Mouse (Mus musculus): Measurements from ENCODE around the gene Tmem238. TPM values are rescaled to one million over a fixed set of nuclear protein-coding genes. Genes with fewer than 3 reads are reported as not detected.
A peak's percentile ranks its signal among the peaks of the same experiment; 100 is the strongest.

The Tmem238 gene
- 1.6 and 2.6 TPM in 2 replicates for polyA plus RNA-seq (2014; fragmentation: Nextera tagmentation; extraction: Ambion mirVana)

DNA sequence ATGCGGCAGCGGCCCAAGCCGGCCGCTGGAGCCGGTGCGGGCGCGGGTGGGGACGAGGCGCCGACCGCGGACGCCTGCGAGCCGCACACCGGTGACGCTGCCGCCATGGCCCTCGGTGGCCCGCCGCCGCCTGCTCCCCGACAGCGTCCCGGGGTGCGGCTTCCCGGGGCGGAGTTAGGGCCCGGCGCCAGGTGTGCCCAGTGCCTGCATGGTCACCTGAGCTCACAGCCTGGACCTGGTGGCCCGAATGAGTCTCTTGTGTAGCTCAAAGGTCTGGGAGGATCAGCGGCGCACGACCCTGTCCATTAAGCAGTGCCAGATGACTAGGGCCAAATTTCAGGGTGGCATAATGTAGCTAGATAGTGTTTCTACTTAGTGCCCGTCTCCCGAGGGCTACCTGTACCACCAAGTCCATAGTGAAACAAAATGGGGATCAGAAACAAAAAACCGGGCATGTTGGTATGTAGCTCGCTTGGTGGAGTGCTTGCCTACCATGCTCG is at the start of gene Tmem238:
TSS of gene Tmem238 (minus strand) at position 221 of the 500 bp plus-strand sequence.
- DNase-seq (ENCODE audit: low spot score) (no peak), ATAC-seq (replicated peaks; ENCODE audit: low FRiP score) (no peak; the same call in none of the 2 replicates)
- peaks cover under 1% of the 10 kb centered on the region for H3K36me3 ChIP-seq (ENCODE audit: control insufficient read depth, insufficient read depth, low read length)
- H3K27ac ChIP-seq (ENCODE audit: low read depth, low read length): no peak within 1 kb of the TSS
- peak within 1 kb of the TSS; percentile 48 for H3K4me3 ChIP-seq (ENCODE audit: low read depth, low read length)
- WGBS: 7% methylated on average over 39 of the region's 40 CpGs
- H3K9ac ChIP-seq (ENCODE audit: low read length): peak within 1 kb of the TSS; percentile 80
- H3K4me1 ChIP-seq (replicated peaks; ENCODE audit: control insufficient read depth, insufficient read depth, low read length): peaks cover 12% of the 10 kb centered on the region; the same call in 1 of the 2 replicates
- H3K4me2 ChIP-seq (ENCODE audit: low read depth, low read length, severe bottlenecking): peak within 1 kb of the TSS; percentile 85
- peaks cover 8% of the 10 kb centered on the region; the same call in 1 of the 2 replicates for H3K27me3 ChIP-seq (ENCODE audit: control insufficient read depth, insufficient read depth, low read length)
- H3K9me3 ChIP-seq (ENCODE audit: control insufficient read depth, low read length): no peaks in the 10 kb centered on the region

DNA sequence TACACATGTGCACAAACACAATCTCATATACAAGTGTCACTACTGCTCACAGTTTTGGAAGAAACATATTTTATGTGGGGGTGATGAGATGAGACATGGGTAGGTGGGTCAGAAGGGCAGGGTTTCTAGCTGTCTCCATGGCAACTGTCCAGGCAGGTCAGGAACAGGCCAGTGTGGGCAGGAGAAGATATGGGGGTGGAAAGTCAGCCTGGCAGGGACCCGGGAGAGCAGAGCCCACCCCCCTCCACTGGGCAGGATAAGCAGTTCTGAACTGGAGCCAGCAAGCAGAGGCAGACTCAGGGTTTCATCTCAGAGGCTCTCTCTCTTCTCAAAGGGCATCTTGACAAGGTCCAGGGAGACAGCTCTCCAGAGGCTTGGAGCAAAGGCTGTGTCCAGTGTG is 48.2 kb upstream of the Tmem238 start:
- Histone ChIP-seq H3K27me3 (ENCODE audit: control insufficient read depth, insufficient read depth, low read length) (peaks cover 23% of the 10 kb centered on the region), H3K27ac (ENCODE audit: low read depth, low read length) (no peak overlapping the region), H3K9ac (ENCODE audit: low read length) (no peak overlapping the region), H3K36me3 (ENCODE audit: control insufficient read depth, insufficient read depth, low read length) (no peaks in the 10 kb centered on the region), H3K4me2 (ENCODE audit: low read depth, low read length, severe bottlenecking) (no peak overlapping the region), H3K4me3 (ENCODE audit: low read depth, low read length) (no peak overlapping the region), H3K4me1 (replicated peaks; ENCODE audit: control insufficient read depth, insufficient read depth, low read length) (peaks cover 6% of the 10 kb centered on the region; the same call in 1 of the 2 replicates), H3K9me3 (ENCODE audit: control insufficient read depth, low read length) (no peaks in the 10 kb centered on the region)
- WGBS: 33% methylated on average over 1 of the region's 1 CpGs
- DNase-seq (ENCODE audit: low spot score) (no peak), ATAC-seq (replicated peaks; ENCODE audit: low FRiP score) (no peak)

DNA sequence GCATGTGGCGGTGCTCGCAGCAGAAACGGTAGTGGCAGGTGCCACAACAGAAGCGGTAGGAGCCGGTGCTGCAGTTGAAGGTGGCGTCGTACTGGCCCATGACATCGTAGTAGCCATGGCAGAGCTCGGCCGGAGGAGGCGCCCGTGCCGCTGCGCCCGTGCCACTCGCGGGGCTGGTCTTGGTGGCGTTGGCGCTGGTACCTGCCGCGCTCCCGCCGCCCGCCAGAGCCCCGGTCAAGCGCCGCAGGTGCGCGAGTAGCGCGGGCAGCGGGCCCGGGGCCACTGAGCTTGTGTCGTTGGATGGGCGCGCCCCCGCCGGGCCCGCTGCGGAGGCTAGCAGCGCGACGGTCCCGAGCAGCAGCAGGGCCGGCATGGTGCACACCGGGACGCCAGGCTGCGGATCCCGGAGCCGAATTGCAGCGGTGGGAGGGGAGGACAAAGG is 46.9 kb upstream of the Tmem238 start:
- peak overlapping the region; percentile 72 for H3K9ac ChIP-seq (ENCODE audit: low read length)
- H3K36me3 ChIP-seq (ENCODE audit: control insufficient read depth, insufficient read depth, low read length): no peaks in the 10 kb centered on the region
- peaks cover 6% of the 10 kb centered on the region; the same call in 1 of the 2 replicates for H3K4me1 ChIP-seq (replicated peaks; ENCODE audit: control insufficient read depth, insufficient read depth, low read length)
- peak overlapping the region; percentile 47 for H3K4me3 ChIP-seq (ENCODE audit: low read depth, low read length)
- no peaks in the 10 kb centered on the region for H3K9me3 ChIP-seq (ENCODE audit: control insufficient read depth, low read length)
- WGBS: under 1% methylated on average over 51 of the region's 51 CpGs
- ATAC-seq (replicated peaks; ENCODE audit: low FRiP score): peak; percentile 91
- 0 out of 2 replicates have a peak overlapping the region, but pooled peaks have one; percentile 6 for H3K27ac ChIP-seq (ENCODE audit: low read depth, low read length)
- H3K4me2 ChIP-seq (ENCODE audit: low read depth, low read length, severe bottlenecking): peak overlapping the region; percentile 90
- peak; percentile 90 for DNase-seq (ENCODE audit: low spot score)
- peaks cover 17% of the 10 kb centered on the region for H3K27me3 ChIP-seq (ENCODE audit: control insufficient read depth, insufficient read depth, low read length)

DNA sequence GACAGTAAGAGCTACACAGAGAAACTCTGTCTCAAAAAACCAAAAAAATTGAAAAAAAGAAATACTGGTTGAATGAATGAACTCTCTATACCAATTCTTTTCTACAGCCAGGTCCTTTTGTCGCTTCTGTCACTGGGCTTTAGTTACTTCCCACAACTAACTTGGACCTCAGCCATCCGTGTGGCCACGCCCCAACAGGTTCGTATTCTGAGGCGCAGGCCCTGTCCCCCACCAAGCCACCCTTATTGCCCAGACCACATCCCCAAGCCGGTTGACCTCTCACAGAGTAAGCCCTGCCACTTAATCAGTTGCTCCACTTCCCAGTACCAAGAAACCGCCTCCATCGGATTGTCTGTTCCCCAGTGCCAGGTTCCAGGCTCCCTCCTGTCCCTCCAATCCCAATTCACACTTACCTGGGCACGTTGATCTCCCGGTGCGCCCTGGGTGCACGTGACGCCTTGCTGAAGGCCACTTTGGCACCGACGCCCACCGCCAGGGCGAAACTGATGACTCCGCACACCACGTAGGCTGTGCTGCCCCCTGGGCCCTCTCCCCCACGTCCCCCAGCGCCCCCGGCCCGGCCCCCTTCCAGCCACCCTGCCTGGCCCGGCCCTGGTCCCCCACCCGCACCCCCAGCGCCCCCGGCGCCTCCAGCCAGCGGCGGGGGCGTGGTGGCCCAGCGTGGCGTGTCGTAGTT is 46.3 kb upstream of the Tmem238 start:
- 4% methylated on average over 30 of the region's 34 CpGs for WGBS
- H3K4me3 ChIP-seq (ENCODE audit: low read depth, low read length): peak overlapping the region; percentile 47
- ATAC-seq (replicated peaks; ENCODE audit: low FRiP score) (peak; percentile 66), DNase-seq (ENCODE audit: low spot score) (no peak)
- peaks cover 6% of the 10 kb centered on the region; the same call in 1 of the 2 replicates for H3K4me1 ChIP-seq (replicated peaks; ENCODE audit: control insufficient read depth, insufficient read depth, low read length)
- H3K9ac ChIP-seq (ENCODE audit: low read length): peak overlapping the region; percentile 72
- no peaks in the 10 kb centered on the region for H3K9me3 ChIP-seq (ENCODE audit: control insufficient read depth, low read length)
- H3K27me3 ChIP-seq (ENCODE audit: control insufficient read depth, insufficient read depth, low read length): peaks cover 17% of the 10 kb centered on the region
- H3K4me2 ChIP-seq (ENCODE audit: low read depth, low read length, severe bottlenecking): peak overlapping the region; percentile 90
- H3K27ac ChIP-seq (ENCODE audit: low read depth, low read length): no peak overlapping the region
- H3K36me3 ChIP-seq (ENCODE audit: control insufficient read depth, insufficient read depth, low read length): no peaks in the 10 kb centered on the region

DNA sequence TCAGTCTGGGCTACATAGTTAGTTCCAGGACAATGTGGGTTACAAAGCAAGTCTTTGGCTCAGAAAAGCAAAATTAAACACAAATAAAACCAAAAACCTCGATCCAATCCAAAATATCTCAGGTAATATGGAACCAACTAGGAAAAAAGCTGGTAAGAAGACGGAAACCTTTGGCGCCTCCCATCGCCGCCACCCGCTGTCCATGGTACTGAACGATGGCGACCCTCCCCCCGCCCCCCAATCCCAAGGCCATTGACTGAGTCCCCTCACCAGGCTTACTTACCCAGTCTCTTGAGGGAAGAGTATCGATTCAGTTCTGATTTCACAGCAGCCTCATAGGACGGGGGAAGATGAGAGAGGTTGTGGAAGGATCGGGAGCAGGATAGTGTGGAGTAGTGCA is 41.0 kb upstream of the Tmem238 start:
- Histone ChIP-seq H3K4me3 (ENCODE audit: low read depth, low read length) (no peak overlapping the region), H3K36me3 (ENCODE audit: control insufficient read depth, insufficient read depth, low read length) (no peaks in the 10 kb centered on the region), H3K9me3 (ENCODE audit: control insufficient read depth, low read length) (no peaks in the 10 kb centered on the region), H3K4me2 (ENCODE audit: low read depth, low read length, severe bottlenecking) (no peak overlapping the region), H3K27ac (ENCODE audit: low read depth, low read length) (no peak overlapping the region), H3K27me3 (ENCODE audit: control insufficient read depth, insufficient read depth, low read length) (no peaks in the 10 kb centered on the region; the same call in none of the 2 replicates), H3K4me1 (replicated peaks; ENCODE audit: control insufficient read depth, insufficient read depth, low read length) (no peaks in the 10 kb centered on the region), H3K9ac (ENCODE audit: low read length) (no peak overlapping the region)
- no peak for DNase-seq (ENCODE audit: low spot score)
- no peak for ATAC-seq (replicated peaks; ENCODE audit: low FRiP score)
- WGBS: 6% methylated on average over 12 of the region's 12 CpGs

DNA sequence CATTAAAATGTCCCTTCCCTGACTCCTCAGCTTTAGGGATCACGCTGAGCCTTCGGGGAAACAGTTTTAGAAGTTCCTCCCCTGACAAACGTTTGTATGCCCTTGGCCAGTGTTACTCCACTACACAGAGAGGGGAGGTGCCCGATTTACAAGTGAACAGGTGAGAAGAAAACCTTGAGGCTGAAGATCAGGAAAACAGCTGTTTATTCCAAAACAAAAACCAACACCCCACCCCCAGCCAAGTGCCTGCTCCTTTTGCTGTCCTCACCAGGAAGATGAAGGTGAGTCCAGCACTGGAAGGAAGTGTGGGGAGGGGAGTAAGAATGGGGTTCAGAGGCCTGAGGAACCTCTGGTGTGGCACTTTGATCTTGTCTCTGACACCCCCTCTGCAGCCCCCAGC is 35.9 kb upstream of the Tmem238 start:
- no peak for DNase-seq (ENCODE audit: low spot score)
- H3K4me2 ChIP-seq (ENCODE audit: low read depth, low read length, severe bottlenecking): no peak overlapping the region
- ATAC-seq (replicated peaks; ENCODE audit: low FRiP score): no peak
- H3K9ac ChIP-seq (ENCODE audit: low read length): no peak overlapping the region
- no peak overlapping the region for H3K4me3 ChIP-seq (ENCODE audit: low read depth, low read length)
- no peaks in the 10 kb centered on the region for H3K36me3 ChIP-seq (ENCODE audit: control insufficient read depth, insufficient read depth, low read length)
- no peaks in the 10 kb centered on the region for H3K9me3 ChIP-seq (ENCODE audit: control insufficient read depth, low read length)
- no peaks in the 10 kb centered on the region; the same call in 1 of the 2 replicates for H3K27me3 ChIP-seq (ENCODE audit: control insufficient read depth, insufficient read depth, low read length)
- 56% methylated on average over 4 of the region's 4 CpGs for WGBS
- no peak overlapping the region for H3K27ac ChIP-seq (ENCODE audit: low read depth, low read length)
- H3K4me1 ChIP-seq (replicated peaks; ENCODE audit: control insufficient read depth, insufficient read depth, low read length): no peaks in the 10 kb centered on the region

DNA sequence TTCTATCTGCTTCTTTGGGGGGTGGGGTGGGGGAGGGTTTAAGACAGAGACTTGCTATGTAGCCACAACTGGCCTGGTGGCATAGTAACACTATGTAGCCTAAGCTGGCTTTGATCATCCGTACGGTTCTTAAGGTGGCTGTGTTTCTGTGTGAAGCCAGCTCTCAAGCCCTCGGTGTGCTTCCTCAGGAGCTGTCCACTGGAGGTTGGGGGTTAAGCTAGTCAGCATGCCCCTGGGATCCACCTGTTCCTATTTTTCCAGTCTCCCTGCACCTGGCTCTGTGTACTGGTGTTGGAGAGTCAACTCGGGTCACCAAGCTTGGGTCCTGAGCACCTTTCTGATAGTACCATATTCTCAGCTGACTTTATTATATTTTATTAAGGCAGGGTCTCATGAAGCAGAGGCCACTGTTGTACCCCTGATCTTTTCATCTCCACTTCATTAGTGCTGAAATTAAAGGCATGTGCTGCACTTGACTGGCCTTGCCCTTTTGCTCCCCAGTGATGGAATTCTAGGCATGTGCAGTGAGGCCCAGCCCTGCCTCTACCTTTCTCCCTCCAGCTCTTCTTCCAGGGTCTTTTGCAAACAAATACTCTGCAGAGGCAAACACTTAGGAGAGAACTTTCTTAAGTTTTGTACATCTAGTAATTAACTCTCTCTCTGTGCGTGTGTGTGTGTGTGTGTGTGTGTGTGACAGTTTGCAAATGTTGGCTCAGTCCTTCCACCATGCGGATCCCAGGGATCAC is 32.9 kb upstream of the Tmem238 start:
- Histone ChIP-seq H3K4me1 (replicated peaks; ENCODE audit: control insufficient read depth, insufficient read depth, low read length) (no peaks in the 10 kb centered on the region), H3K9ac (ENCODE audit: low read length) (no peak overlapping the region), H3K36me3 (ENCODE audit: control insufficient read depth, insufficient read depth, low read length) (no peaks in the 10 kb centered on the region), H3K27me3 (ENCODE audit: control insufficient read depth, insufficient read depth, low read length) (no peaks in the 10 kb centered on the region), H3K4me3 (ENCODE audit: low read depth, low read length) (no peak overlapping the region), H3K9me3 (ENCODE audit: control insufficient read depth, low read length) (no peaks in the 10 kb centered on the region), H3K27ac (ENCODE audit: low read depth, low read length) (no peak overlapping the region), H3K4me2 (ENCODE audit: low read depth, low read length, severe bottlenecking) (no peak overlapping the region)
- 75% methylated on average over 6 of the region's 6 CpGs for WGBS
- DNase-seq (ENCODE audit: low spot score): no peak
- ATAC-seq (replicated peaks; ENCODE audit: low FRiP score): no peak

DNA sequence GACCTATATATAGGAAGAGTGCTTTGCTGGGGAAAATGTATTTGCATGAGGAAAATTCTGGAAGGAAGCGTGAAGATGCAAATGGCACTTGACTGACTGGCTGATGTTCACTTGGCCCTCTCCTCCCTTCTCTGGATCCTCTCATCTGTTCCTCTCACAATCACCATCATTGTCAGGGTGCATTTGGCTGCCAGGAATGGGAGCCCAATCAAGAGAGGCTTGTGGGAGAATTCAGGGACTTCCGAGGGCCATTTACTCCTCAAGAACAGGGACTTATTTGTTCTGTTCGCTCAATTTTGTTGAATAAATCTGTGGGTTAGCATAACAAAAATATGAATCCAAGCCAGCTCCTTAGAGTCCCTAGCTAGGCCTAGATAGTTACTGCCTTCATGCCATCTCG is 32.2 kb upstream of the Tmem238 start:
- H3K36me3 ChIP-seq (ENCODE audit: control insufficient read depth, insufficient read depth, low read length): no peaks in the 10 kb centered on the region
- no peak overlapping the region for H3K4me3 ChIP-seq (ENCODE audit: low read depth, low read length)
- no peak overlapping the region for H3K4me2 ChIP-seq (ENCODE audit: low read depth, low read length, severe bottlenecking)
- H3K27ac ChIP-seq (ENCODE audit: low read depth, low read length): no peak overlapping the region
- WGBS: 88% methylated on average over 4 of the region's 4 CpGs
- H3K4me1 ChIP-seq (replicated peaks; ENCODE audit: control insufficient read depth, insufficient read depth, low read length): no peaks in the 10 kb centered on the region
- DNase-seq (ENCODE audit: low spot score) (no peak), ATAC-seq (replicated peaks; ENCODE audit: low FRiP score) (no peak)
- no peaks in the 10 kb centered on the region for H3K27me3 ChIP-seq (ENCODE audit: control insufficient read depth, insufficient read depth, low read length)
- H3K9ac ChIP-seq (ENCODE audit: low read length): no peak overlapping the region
- H3K9me3 ChIP-seq (ENCODE audit: control insufficient read depth, low read length): no peaks in the 10 kb centered on the region

Measured in forebrain, embryonic 11.5 days (tissue).